Mouse (Mus musculus) olfactory bulb, adult 2 months (tissue): ENCODE measurements around the gene Cacnb1.

Experiments
- CTCF ChIP-seq: fragments of 200-500 bp; IDR thresholded peaks from 2 replicates; pipeline ENCODE4 v1.5.1; 2012; ENCODE audit warnings: low read depth, mild to moderate bottlenecking, low read length, moderate library complexity; ENCODE audit not compliant: insufficient read depth
- POLR2A ChIP-seq: fragments of 200-500 bp; IDR thresholded peaks from 2 replicates; pipeline ENCODE4 v1.6.1; 2012; ENCODE audit warnings: mild to moderate bottlenecking, low read depth, low read length, moderate library complexity; ENCODE audit not compliant: insufficient read depth

- no peak for TF ChIP-seq POLR2A
- TF ChIP-seq CTCF: no peak
These were observed 20.8 kb downstream of the Cacnb1 start for GRCm38 (mm10) chr11:98001986-98002385.
